Mouse (Mus musculus) myocyte (in vitro differentiated cells): ENCODE data around the gene Knstrn. TPM values are rescaled to one million over a fixed set of nuclear protein-coding genes. Genes with fewer than 3 reads are reported as not detected.

Source experiments
- H3K27me3 ChIP-seq: one replicate; pipeline ENCODE4 v1.6.1; 2011; ENCODE audit not compliant: control insufficient read depth, insufficient read depth, insufficient read length
- H3K36me3 ChIP-seq: one replicate; pipeline ENCODE4 v1.6.1; 2011; ENCODE audit not compliant: control insufficient read depth, insufficient read depth
- H3K4me2 ChIP-seq: one replicate; pipeline ENCODE4 v1.6.1; 2011; ENCODE audit warnings: low read depth, control low read depth
- H3K4me3 ChIP-seq: one replicate; pipeline ENCODE4 v1.5.1; 2011; ENCODE audit warnings: mild to moderate bottlenecking, control low read depth, moderate library complexity
- H3K79me2 ChIP-seq: one replicate; pipeline ENCODE4 v1.6.1; 2011; ENCODE audit not compliant: control insufficient read depth, insufficient read depth
- H3ac ChIP-seq: one replicate; pipeline ENCODE4 v1.6.1; 2011; ENCODE audit not compliant: control insufficient read depth, insufficient read length
- CEBPB ChIP-seq: IDR thresholded peaks from 2 replicates; pipeline ENCODE4 v1.6.1; 2011; ENCODE audit warnings: mild to moderate bottlenecking, moderate library complexity; ENCODE audit not compliant: poor library complexity, insufficient read depth, severe bottlenecking
- E2F4 ChIP-seq: IDR thresholded peaks from one replicate; pipeline ENCODE4 v1.6.1; 2011; ENCODE audit warnings: mild to moderate bottlenecking, control low read depth, moderate library complexity; ENCODE audit not compliant: insufficient read depth
- MAX ChIP-seq: IDR thresholded peaks from one replicate; pipeline ENCODE4 v1.6.1; 2011; ENCODE audit warnings: low read depth, mild to moderate bottlenecking, control low read depth
- MYOD1 ChIP-seq, 3 experiments: IDR thresholded peaks; one replicate each; pipeline ENCODE4 v1.6.1; 2011; ENCODE audit warnings: control low read depth in 2 of 3, low read depth in 2 of 3, mild to moderate bottlenecking in 2 of 3, moderate library complexity in 1 of 3; ENCODE audit not compliant: insufficient read length in 2 of 3, control insufficient read depth in 1 of 3
- MYOG ChIP-seq, 3 experiments: IDR thresholded peaks; one replicate each; pipeline ENCODE4 v1.6.1; 2011; ENCODE audit warnings: control low read depth in 2 of 3, low read depth in 2 of 3, mild to moderate bottlenecking in 2 of 3; ENCODE audit not compliant: insufficient read length in 2 of 3, control insufficient read depth in 1 of 3, insufficient read depth in 1 of 3
- POLR2A ChIP-seq: IDR thresholded peaks from one replicate; pipeline ENCODE4 v1.6.1; 2011; ENCODE audit warnings: low read depth, mild to moderate bottlenecking, control low read depth, moderate library complexity; ENCODE audit not compliant: insufficient read length
- POLR2AphosphoS2 ChIP-seq: IDR thresholded peaks from one replicate; pipeline ENCODE4 v1.6.1; 2011; ENCODE audit warnings: low read depth, control low read depth; ENCODE audit not compliant: insufficient read length
- REST ChIP-seq: IDR thresholded peaks from one replicate; pipeline ENCODE4 v1.6.1; 2011; ENCODE audit warnings: mild to moderate bottlenecking, control low read depth, moderate library complexity; ENCODE audit not compliant: insufficient read depth, insufficient read length
- SRF ChIP-seq: IDR thresholded peaks from one replicate; pipeline ENCODE4 v1.6.1; 2011; ENCODE audit warnings: low read depth; ENCODE audit not compliant: control insufficient read depth, insufficient read length
- TCF12 ChIP-seq: IDR thresholded peaks from one replicate; pipeline ENCODE4 v1.6.1; 2011; ENCODE audit warnings: mild to moderate bottlenecking, control low read depth; ENCODE audit not compliant: poor library complexity, insufficient read depth, severe bottlenecking
- TCF3 ChIP-seq: IDR thresholded peaks from one replicate; pipeline ENCODE4 v1.6.1; 2011; ENCODE audit warnings: low read depth, control low read depth; ENCODE audit not compliant: insufficient read length
- USF1 ChIP-seq: IDR thresholded peaks from one replicate; pipeline ENCODE4 v1.6.1; 2011; ENCODE audit warnings: low read depth, mild to moderate bottlenecking, control low read depth, moderate library complexity
- polyA plus RNA-seq: library from polyadenylated mRNA; unstranded; fragments of >200 nt; fragmentation: generic; extraction: Trizol; gene quantifications from one replicate; pipeline ENCODE4 v1.2.1, GENCODE M21; 2012; ENCODE audit warnings: missing spikeins

Knstrn gene
- polyA plus RNA-seq, 1 experiment, result 42.2 TPM

DNA sequence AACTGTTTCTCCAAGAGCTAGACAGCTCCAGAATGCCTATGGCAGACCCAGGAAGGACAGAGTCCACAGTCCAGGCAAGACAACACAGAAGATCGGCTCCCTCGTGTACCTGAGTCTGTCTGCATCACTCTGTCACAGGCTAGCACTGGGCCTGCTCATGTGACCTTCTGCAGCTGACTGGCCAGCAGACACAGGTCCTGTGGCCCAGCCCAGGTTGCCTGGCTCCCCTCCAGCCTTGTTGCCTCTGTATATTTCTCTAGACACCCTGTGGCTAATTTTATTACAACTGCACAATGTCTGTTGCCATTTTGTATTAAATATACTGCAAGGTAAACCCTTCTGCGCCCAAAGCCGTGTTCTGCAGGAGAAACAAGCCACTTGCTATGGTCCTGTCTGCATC lies 67.2 kb downstream of the Knstrn start:
- Histone ChIP-seq H3K79me2 (no peaks in the 10 kb centered on the region), H3K4me2 (no peak overlapping the region)
- no peak for TF ChIP-seq TCF3
- TF ChIP-seq MYOG (IDR thresholded peaks at IDR 0.05; ENCODE audit: control insufficient read depth in 1 of 3, insufficient read depth in 1 of 3, insufficient read length in 2 of 3, low read depth in 2 of 3), result no peak
- no peak for TF ChIP-seq POLR2A
- TF ChIP-seq MYOD1 (IDR thresholded peaks at IDR 0.05; ENCODE audit: control insufficient read depth in 1 of 3, insufficient read length in 2 of 3, low read depth in 2 of 3), result no peak
- no peak for TF ChIP-seq USF1
- no peak for TF ChIP-seq E2F4
- TF ChIP-seq POLR2AphosphoS2, result no peak
- no peak for TF ChIP-seq SRF
- no peak for TF ChIP-seq REST
- no peak for TF ChIP-seq CEBPB
- TF ChIP-seq MAX, result no peak
- TF ChIP-seq TCF12, result no peak

DNA sequence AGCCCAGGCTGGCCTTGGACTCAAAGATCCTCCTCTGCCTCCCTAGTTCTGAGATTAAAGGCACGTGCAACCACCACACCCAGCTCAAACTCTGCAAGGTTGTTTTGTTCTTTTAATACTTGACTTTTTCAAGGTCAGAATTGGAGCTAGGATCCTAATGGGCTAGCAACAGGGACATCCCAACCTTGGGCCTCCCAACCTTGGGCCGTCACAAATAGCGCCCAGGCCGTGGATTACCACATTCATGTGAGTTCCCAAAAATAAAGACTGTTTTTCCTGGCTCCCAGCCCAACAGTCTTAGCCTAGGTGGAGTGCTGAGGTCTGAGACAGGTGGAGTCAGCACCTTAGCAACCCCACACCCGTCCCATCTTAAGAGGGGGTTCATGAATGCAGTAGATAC lies 68.2 kb downstream of the Knstrn start:
- Histone ChIP-seq H3K4me2 (no peak overlapping the region), H3K36me3 (no peaks in the 10 kb centered on the region), H3ac (no peak overlapping the region), H3K4me3 (no peak overlapping the region), H3K27me3 (no peaks in the 10 kb centered on the region), H3K79me2 (no peaks in the 10 kb centered on the region)
- TF ChIP-seq MAX (no peak), USF1 (no peak), MYOD1 (IDR thresholded peaks at IDR 0.05; ENCODE audit: control insufficient read depth in 1 of 3, insufficient read length in 2 of 3, low read depth in 2 of 3) (no peak), SRF (no peak), CEBPB (no peak), MYOG (IDR thresholded peaks at IDR 0.05; ENCODE audit: control insufficient read depth in 1 of 3, insufficient read depth in 1 of 3, insufficient read length in 2 of 3, low read depth in 2 of 3) (no peak), POLR2A (no peak), TCF12 (no peak), TCF3 (no peak), POLR2AphosphoS2 (no peak), REST (no peak), E2F4 (no peak)

More for the DNA sequence above, 67.2 kb downstream of the Knstrn start:
- H3K36me3 ChIP-seq, result no peaks in the 10 kb centered on the region
- H3K27me3 ChIP-seq, result no peaks in the 10 kb centered on the region
- no peak overlapping the region for H3ac ChIP-seq
- H3K4me3 ChIP-seq, result no peak overlapping the region

DNA sequence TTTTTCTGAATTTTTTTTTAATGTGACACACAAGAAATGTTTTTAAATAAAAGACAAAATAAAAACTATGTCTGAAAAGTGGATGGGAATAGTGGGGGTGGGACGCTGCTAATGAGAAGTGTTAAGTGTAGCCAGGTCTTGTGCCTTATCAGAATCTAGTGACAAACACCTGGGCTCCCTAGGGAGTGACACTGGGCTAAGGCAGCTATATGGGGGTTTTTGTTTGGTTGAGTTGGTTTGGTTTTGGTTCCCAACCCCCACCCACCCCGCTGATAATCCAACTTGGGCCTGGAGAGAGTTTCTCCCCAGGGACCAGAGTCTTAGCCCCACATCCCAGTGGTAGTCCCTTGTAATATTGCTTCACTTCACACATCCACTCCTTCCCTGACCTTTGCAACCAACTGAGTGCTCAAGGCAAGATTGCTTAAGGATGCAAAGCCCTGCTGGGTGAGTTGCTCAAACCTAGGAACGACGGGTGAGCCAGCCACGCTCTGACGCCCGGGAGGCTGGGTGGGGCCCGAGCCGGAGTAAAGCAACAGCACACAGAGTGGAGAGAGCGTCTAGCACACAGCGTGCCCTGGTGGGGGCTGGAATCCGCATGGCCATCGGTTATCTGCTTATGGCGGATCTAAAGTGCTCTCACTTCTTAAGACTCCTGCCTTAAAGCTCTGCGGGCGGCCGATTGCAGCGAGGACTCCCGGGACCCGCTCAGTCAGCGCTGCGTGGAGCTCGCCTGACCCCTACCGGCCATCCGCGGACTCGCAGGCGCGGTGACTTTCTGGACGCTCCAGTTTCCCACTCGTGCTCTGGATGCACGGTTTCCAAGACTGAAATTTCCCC lies 69.3 kb downstream of the Knstrn start:
- Histone ChIP-seq H3K4me2 (peak overlapping the region; percentile 97), H3K79me2 (no peaks in the 10 kb centered on the region), H3K4me3 (no peak overlapping the region), H3K36me3 (no peaks in the 10 kb centered on the region), H3ac (no peak overlapping the region), H3K27me3 (no peaks in the 10 kb centered on the region)
- TF ChIP-seq MAX (no peak), TCF3 (no peak), REST (no peak), MYOD1 (IDR thresholded peaks at IDR 0.05; ENCODE audit: control insufficient read depth in 1 of 3, insufficient read length in 2 of 3, low read depth in 2 of 3) (no peak), USF1 (no peak), POLR2AphosphoS2 (no peak), CEBPB (no peak), E2F4 (no peak), TCF12 (no peak), POLR2A (no peak), MYOG (IDR thresholded peaks at IDR 0.05; ENCODE audit: control insufficient read depth in 1 of 3, insufficient read depth in 1 of 3, insufficient read length in 2 of 3, low read depth in 2 of 3) (no peak), SRF (no peak)

DNA sequence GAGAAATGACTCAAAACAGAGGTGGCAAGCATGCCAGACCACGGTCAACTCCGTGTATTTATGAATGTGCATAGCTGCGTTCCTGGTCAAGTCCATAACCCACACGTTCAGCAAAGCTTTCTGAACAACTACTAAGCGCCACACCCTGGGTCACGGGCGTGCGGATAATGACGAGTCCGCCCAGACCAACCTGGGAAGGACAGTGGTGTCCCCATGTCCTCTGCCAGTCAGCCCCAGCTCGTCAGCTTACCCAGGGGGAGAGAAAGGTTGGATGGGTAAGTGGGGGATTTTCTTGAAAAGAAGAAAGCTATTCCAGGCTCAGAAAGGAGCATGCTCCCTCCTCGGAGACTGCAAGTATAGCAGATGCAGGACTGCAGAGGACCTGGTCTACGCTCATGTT lies 73.6 kb downstream of the Knstrn start:
- no peak for TF ChIP-seq SRF
- no peak for TF ChIP-seq CEBPB
- TF ChIP-seq POLR2A, result no peak
- TF ChIP-seq REST, result no peak
- no peak for TF ChIP-seq USF1
- no peak for TF ChIP-seq MYOD1 (IDR thresholded peaks at IDR 0.05; ENCODE audit: control insufficient read depth in 1 of 3, insufficient read length in 2 of 3, low read depth in 2 of 3)
- TF ChIP-seq E2F4, result no peak
- no peak for TF ChIP-seq TCF12
- TF ChIP-seq MYOG (IDR thresholded peaks at IDR 0.05; ENCODE audit: control insufficient read depth in 1 of 3, insufficient read depth in 1 of 3, insufficient read length in 2 of 3, low read depth in 2 of 3), result no peak
- TF ChIP-seq MAX, result no peak
- no peak for TF ChIP-seq TCF3
- H3K27me3 ChIP-seq, result no peaks in the 10 kb centered on the region
- H3K36me3 ChIP-seq, result no peaks in the 10 kb centered on the region
- H3ac ChIP-seq, result no peak overlapping the region
- no peak overlapping the region for H3K4me2 ChIP-seq
- H3K79me2 ChIP-seq, result no peaks in the 10 kb centered on the region
- no peak overlapping the region for H3K4me3 ChIP-seq
